Mouse (Mus musculus) lung, postnatal 0 days (tissue): Measurements from ENCODE around the gene Lrrn1. TPM values are rescaled to one million over a fixed set of nuclear protein-coding genes. Genes with fewer than 3 reads are reported as not detected.

Experiments
- ATAC-seq: fragments of 200-750 bp; cut with Nextera tagmentation; 2 replicates; pipeline ENCODE4 v1.8.0; 2017; ENCODE audit warnings: moderate library complexity
- DNase-seq: peaks from one replicate; pipeline ENCODE4 v3.0.0-alpha.2; 2016; ENCODE audit warnings: low spot score
- H3K27ac ChIP-seq: fragments of 300-500 bp; sonication (generic); 2 replicates; pipeline ENCODE4 v1.5.1; 2014; ENCODE audit warnings: antibody characterized with exemption, mild to moderate bottlenecking, low read length, mixed read lengths
- H3K27me3 ChIP-seq: fragments of 300-500 bp; sonication (generic); replicated peaks from 2 replicates; pipeline ENCODE4 v1.6.1; 2014; ENCODE audit warnings: low read length, mixed read lengths; ENCODE audit not compliant: insufficient read depth
- H3K36me3 ChIP-seq: fragments of 300-500 bp; sonication (generic); 2 replicates; pipeline ENCODE4 v1.6.1; 2014; ENCODE audit warnings: low read length, mixed read lengths; ENCODE audit not compliant: insufficient read depth
- H3K4me1 ChIP-seq: fragments of 300-500 bp; sonication (generic); 2 replicates; pipeline ENCODE4 v1.6.1; 2014; ENCODE audit warnings: antibody characterized with exemption, low read depth, low read length, mixed read lengths; ENCODE audit not compliant: insufficient read depth
- H3K4me2 ChIP-seq: fragments of 300-500 bp; sonication (generic); replicated peaks from 2 replicates; pipeline ENCODE4 v1.6.1; 2014; ENCODE audit warnings: low read depth, mild to moderate bottlenecking, low read length, moderate library complexity, mixed read lengths
- H3K4me3 ChIP-seq: fragments of 300-500 bp; sonication (generic); 2 replicates; pipeline ENCODE4 v1.5.1; 2014; ENCODE audit warnings: low read depth, low read length
- H3K9ac ChIP-seq: fragments of 300-500 bp; sonication (generic); replicated peaks from 2 replicates; pipeline ENCODE4 v1.6.1; 2014; ENCODE audit warnings: low read depth, mild to moderate bottlenecking
- H3K9me3 ChIP-seq: fragments of 300-500 bp; sonication (generic); 2 replicates; pipeline ENCODE4 v1.6.1; 2016; ENCODE audit warnings: low read length, mixed read lengths
- CTCF ChIP-seq: IDR thresholded peaks from 2 replicates; pipeline ENCODE4 v1.5.1; 2016; ENCODE audit warnings: antibody characterized with exemption, mild to moderate bottlenecking
- EP300 ChIP-seq: IDR thresholded peaks from 2 replicates; pipeline ENCODE4 v1.6.1; 2016; ENCODE audit warnings: antibody characterized with exemption, mild to moderate bottlenecking, control low read depth
- WGBS: fragments of 180-500 bp; shearing (Covaris S2); extraction: QIAGEN DNeasy Blood & Tissue Kit; methylation state at CpG from one replicate; pipeline ENCODE4 v1.1.7; 2014; 5-methylcytosine and 5-hydroxymethylcytosine counted together
- polyA plus RNA-seq: library from polyadenylated mRNA; unstranded; fragments of >200 nt; fragmentation: Nextera tagmentation; extraction: Ambion mirVana; gene quantifications from 2 replicates; pipeline ENCODE4 v1.2.1, GENCODE M21; 2015

Gene Lrrn1
- polyA plus RNA-seq, 1 experiment from 2014 or later = 4.1 TPM

- Histone ChIP-seq H3K4me2 (no peak overlapping the region), H3K4me3 (no peak overlapping the region), H3K27me3 (no peaks in the 10 kb centered on the region), H3K9ac (no peak overlapping the region), H3K9me3 (no peaks in the 10 kb centered on the region), H3K27ac (no peak overlapping the region), H3K36me3 (no peaks in the 10 kb centered on the region), H3K4me1 (no peaks in the 10 kb centered on the region)
- TF ChIP-seq EP300 (no peak), CTCF (no peak)
- no peak for DNase-seq
- 68% methylated on average over 2 of the region's 2 CpGs for WGBS
- ATAC-seq = no peak
These were observed 16.7 kb downstream of the Lrrn1 start for GRCm38 (mm10) chr6:107546272-107546671.

- no peak overlapping the region for H3K4me2 ChIP-seq
- H3K4me3 ChIP-seq = no peak overlapping the region
- no peak for TF ChIP-seq CTCF
- TF ChIP-seq EP300 = no peak
- H3K9me3 ChIP-seq = no peaks in the 10 kb centered on the region
- no peak for DNase-seq
- no peaks in the 10 kb centered on the region for H3K36me3 ChIP-seq
- H3K27me3 ChIP-seq = no peaks in the 10 kb centered on the region
- ATAC-seq = no peak
- 74% methylated on average over 1 of the region's 1 CpGs for WGBS
- no peak overlapping the region for H3K27ac ChIP-seq
- H3K4me1 ChIP-seq = no peaks in the 10 kb centered on the region
- H3K9ac ChIP-seq = no peak overlapping the region
These were observed 22.9 kb downstream of the Lrrn1 start for GRCm38 (mm10) chr6:107552511-107552910.

GRCm38 (mm10) chr6:107555364-107555763 is 25.8 kb downstream of the Lrrn1 start:
- no peaks in the 10 kb centered on the region for H3K4me1 ChIP-seq
- no peak for ATAC-seq
- WGBS = 80% methylated on average over 5 of the region's 5 CpGs

GRCm38 (mm10) chr6:107556996-107557395 is 27.4 kb downstream of the Lrrn1 start:
- Histone ChIP-seq H3K9ac (no peak overlapping the region), H3K4me2 (no peak overlapping the region), H3K27me3 (no peaks in the 10 kb centered on the region), H3K36me3 (no peaks in the 10 kb centered on the region), H3K9me3 (no peaks in the 10 kb centered on the region), H3K27ac (no peak overlapping the region), H3K4me3 (no peak overlapping the region), H3K4me1 (no peaks in the 10 kb centered on the region)
- ATAC-seq (no peak), DNase-seq (no peak)
- 68% methylated on average over 3 of the region's 3 CpGs for WGBS
- TF ChIP-seq EP300 (no peak), CTCF (no peak)

More at GRCm38 (mm10) chr6:107555364-107555763, 25.8 kb downstream of the Lrrn1 start:
- no peak overlapping the region for H3K27ac ChIP-seq
- DNase-seq = no peak
- no peak overlapping the region for H3K9ac ChIP-seq
- H3K36me3 ChIP-seq = no peaks in the 10 kb centered on the region
- no peak for TF ChIP-seq CTCF
- no peak for TF ChIP-seq EP300
- H3K4me2 ChIP-seq = no peak overlapping the region
- no peaks in the 10 kb centered on the region for H3K27me3 ChIP-seq
- H3K4me3 ChIP-seq = no peak overlapping the region
- no peaks in the 10 kb centered on the region for H3K9me3 ChIP-seq

GRCm38 (mm10) chr6:107557806-107558205 is 28.2 kb downstream of the Lrrn1 start:
- WGBS = 82% methylated on average over 3 of the region's 3 CpGs
- Histone ChIP-seq H3K27me3 (no peaks in the 10 kb centered on the region), H3K36me3 (no peaks in the 10 kb centered on the region), H3K4me1 (no peaks in the 10 kb centered on the region), H3K9ac (no peak overlapping the region), H3K27ac (no peak overlapping the region), H3K4me3 (no peak overlapping the region), H3K9me3 (no peaks in the 10 kb centered on the region), H3K4me2 (no peak overlapping the region)
- DNase-seq = no peak
- ATAC-seq = no peak
- TF ChIP-seq CTCF = no peak
- TF ChIP-seq EP300 = no peak

- Histone ChIP-seq H3K4me1 (no peaks in the 10 kb centered on the region; the same call in 1 of the 2 replicates), H3K9me3 (no peaks in the 10 kb centered on the region), H3K27me3 (no peaks in the 10 kb centered on the region), H3K27ac (no peak overlapping the region), H3K36me3 (no peaks in the 10 kb centered on the region), H3K4me2 (no peak overlapping the region), H3K9ac (no peak overlapping the region), H3K4me3 (no peak overlapping the region)
- TF ChIP-seq CTCF = no peak
- peak; percentile 85 for TF ChIP-seq EP300
- peak; percentile 62 for ATAC-seq
- DNase-seq = peak; percentile 62
- 61% methylated on average over 2 of the region's 2 CpGs for WGBS
These were observed 32.7 kb downstream of the Lrrn1 start for GRCm38 (mm10) chr6:107562255-107562654.
